Mouse (Mus musculus): ENCODE measurements around the gene Atad5.

GRCm38 (mm10) chr11:80184531-80185071, 95.4 kb downstream of the Atad5 start:
- no peak for TF ChIP-seq CTCF (IDR thresholded peaks at IDR 0.05; ENCODE audit: extremely low read depth, insufficient read depth, insufficient read length, insufficient replicate concordance)
- no peak for TF ChIP-seq POLR2A (IDR thresholded peaks at IDR 0.05; ENCODE audit: low read depth, low read length)
